Mouse (Mus musculus): ENCODE results near the gene Rpl13a.
A peak's percentile ranks its signal among the peaks of the same experiment; 100 is the strongest.

Rpl13a gene

DNA sequence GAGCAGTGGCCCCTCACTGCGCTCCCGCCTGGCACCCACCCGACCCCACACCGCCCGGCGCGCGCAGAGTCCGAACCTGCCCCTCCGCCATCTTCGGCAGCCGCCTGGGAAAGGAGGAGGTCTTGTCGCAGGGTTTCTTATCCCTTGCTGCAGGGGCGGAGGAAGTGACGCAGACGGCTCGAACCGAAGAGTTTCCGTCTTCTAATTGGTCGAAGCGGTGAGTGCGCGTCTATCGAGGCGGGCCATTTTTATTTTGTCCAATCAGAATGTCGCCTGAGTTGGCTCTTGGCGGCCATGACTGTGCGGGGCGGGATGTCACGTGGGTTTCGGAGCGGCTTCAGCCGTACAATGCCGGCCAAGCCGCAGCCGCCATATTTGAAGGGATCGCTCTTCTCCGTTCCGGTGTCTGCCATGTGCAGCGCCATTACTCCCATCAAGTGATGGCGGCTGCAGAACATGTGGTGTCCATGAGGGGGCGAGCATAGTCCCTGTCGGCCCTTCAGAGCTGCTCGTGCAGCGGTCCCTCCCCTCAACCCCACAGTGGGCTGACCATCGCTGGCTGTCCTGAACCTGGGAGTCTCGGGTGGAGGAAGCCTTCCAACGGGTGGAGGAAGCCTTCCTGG, at the start of gene Rpl13a:
Gene Rpl13a (minus strand): TSS at position 138 of the 623 bp plus-strand sequence.
- peak; percentile 100 for DNase-seq (ENCODE audit: low read depth, low spot score)

DNA sequence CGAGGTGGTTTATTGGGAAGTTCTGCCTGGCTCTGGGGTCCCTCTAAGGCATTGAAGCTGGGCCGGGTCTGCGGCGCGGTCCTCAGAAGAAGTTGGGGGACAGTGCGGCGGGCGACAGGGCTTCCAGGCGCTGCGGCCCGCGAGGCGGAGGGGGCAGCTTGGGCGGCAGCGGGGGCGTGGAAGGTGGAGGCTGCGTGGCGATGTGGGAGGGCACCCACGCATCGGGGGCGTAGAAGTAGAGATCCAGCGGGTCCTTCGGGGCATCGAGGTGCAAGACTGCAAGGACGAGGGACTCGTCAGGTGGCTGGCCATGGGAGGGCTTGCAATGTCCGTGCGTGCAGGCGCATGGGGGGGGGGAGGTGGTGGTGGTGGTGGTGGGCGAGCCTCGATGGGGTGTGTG, 47.8 kb upstream of the Rpl13a start:
- DNase-seq (ENCODE audit: low read depth, low spot score): no peak

DNA sequence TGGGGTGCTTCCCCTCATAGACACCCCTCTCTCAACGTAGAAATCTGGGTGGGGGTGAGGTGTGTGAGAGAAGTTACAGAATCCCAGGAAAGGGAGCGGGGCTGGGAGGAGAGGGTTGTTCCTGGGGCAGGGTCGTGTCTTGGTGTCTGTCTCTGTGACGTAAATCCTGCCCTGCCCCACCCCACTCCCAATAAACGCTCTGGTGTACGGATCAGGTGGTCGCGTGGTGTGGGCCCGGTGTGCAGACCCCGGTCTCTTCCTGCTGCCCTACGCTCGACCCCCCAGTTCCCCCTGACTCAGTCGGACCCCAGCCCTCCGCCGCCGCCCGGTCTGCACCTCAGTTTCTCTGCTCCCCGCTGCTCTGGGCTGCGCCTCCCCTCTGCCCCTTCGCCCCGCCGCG, 47.4 kb upstream of the Rpl13a start:
- DNase-seq (ENCODE audit: low read depth, low spot score): no peak

- DNase-seq (ENCODE audit: low read depth, low spot score): no peak
These were observed 46.8 kb upstream of the Rpl13a start for GRCm38 (mm10) chr7:45175398-45175797.

GRCm38 (mm10) chr7:45174567-45175280, 46.2 kb upstream of the Rpl13a start:
- DNase-seq (ENCODE audit: low read depth, low spot score): no peak

DNA sequence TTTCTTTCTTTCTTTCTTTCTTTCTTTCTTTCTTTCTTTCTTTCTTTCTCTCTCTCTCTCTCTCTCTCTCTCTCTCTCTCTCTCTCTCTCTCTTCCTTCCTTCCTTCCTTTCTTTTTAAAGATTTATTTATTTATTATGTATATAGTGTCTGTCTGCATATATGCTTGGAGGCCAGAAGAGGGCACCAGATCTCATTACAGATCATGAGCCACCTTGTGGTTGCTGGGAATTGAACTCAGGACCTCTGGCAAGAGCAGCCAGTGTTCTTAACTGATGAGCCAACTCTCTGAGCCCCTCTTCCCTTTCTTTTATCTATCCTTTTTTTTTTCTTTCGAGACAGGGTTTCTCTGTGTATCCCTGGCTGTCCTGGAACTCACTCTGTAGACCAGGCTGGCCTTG, 45.2 kb upstream of the Rpl13a start:
- peak; percentile 66 for DNase-seq (ENCODE audit: low read depth, low spot score)

- DNase-seq (ENCODE audit: low read depth, low spot score): peak; percentile 50
These were observed 44.4 kb upstream of the Rpl13a start for GRCm38 (mm10) chr7:45172974-45173373.

GRCm38 (mm10) chr7:45169495-45169894, 40.9 kb upstream of the Rpl13a start:
- peak; percentile 22 for DNase-seq (ENCODE audit: low read depth, low spot score)

GRCm38 (mm10) chr7:45168656-45169055, 40.1 kb upstream of the Rpl13a start:
- no peak for DNase-seq (ENCODE audit: low read depth, low spot score)

GRCm38 (mm10) chr7:45167761-45168445, 39.3 kb upstream of the Rpl13a start:
- DNase-seq (ENCODE audit: low read depth, low spot score): no peak

DNA sequence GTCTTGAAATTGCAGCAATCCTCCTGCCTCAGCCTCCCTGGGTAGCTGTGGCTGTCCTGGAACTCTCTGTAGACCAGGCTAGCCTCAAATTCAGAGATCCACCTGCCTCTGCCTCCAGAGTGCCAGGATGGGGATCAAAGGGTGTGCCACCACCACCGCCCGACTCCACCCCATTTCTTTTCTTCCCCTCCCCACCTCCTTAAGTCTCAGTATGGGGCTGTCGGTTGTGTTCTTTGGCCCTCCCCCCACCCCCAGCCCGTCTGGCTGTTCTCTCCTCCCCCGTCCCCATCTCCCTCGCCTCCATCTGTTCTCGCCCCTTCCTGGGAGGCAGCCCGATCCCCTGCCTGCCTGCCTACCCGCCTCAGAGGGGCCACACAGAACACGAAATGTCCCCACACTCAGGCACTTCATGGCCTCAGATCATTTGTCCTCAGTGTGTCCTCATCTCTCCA, 38.4 kb upstream of the Rpl13a start:
- DNase-seq (ENCODE audit: low read depth, low spot score): no peak

DNA sequence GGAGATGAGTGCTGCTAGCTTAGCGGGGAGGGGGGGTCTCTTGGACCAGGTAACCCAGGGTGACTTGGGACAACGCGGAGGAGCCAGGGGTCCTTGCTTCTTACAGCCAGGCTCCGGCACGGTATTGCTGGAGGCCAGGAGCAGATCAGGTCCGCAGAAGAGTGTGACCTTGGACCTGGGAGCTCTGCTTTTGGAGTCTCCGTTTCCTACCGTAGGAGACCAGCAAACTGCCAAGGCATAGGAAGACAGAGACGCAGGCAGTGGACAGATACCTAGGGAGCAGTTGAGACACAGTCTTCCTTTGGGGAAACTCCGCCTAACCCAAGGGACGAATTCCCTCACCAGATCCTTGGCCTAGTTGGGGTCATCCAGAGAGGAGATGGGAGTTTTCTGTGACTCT, 37.1 kb upstream of the Rpl13a start:
- DNase-seq (ENCODE audit: low read depth, low spot score): no peak

GRCm38 (mm10) chr7:45164833-45165232, 36.3 kb upstream of the Rpl13a start:
- DNase-seq (ENCODE audit: low read depth, low spot score): no peak

GRCm38 (mm10) chr7:45163735-45164490, 35.4 kb upstream of the Rpl13a start, which contains the start of gene Slc17a7:
Gene Slc17a7, plus strand, starts transcription at chr7:45163949.
- peak; percentile 64 for DNase-seq (ENCODE audit: low read depth, low spot score)

- no peak for DNase-seq (ENCODE audit: low read depth, low spot score)
These were observed 34.5 kb upstream of the Rpl13a start for GRCm38 (mm10) chr7:45162996-45163615.

- DNase-seq (ENCODE audit: low read depth, low spot score): no peak
These were observed 34.0 kb upstream of the Rpl13a start for GRCm38 (mm10) chr7:45162551-45162950.

- peak; percentile 88 for DNase-seq (ENCODE audit: low read depth, low spot score)
These were observed 33.3 kb upstream of the Rpl13a start for GRCm38 (mm10) chr7:45161612-45162473.

- DNase-seq (ENCODE audit: low read depth, low spot score): no peak
These were observed 32.3 kb upstream of the Rpl13a start for GRCm38 (mm10) chr7:45160866-45161265.

- DNase-seq (ENCODE audit: low read depth, low spot score): no peak
These were observed 31.8 kb upstream of the Rpl13a start for GRCm38 (mm10) chr7:45160316-45160800.

DNA sequence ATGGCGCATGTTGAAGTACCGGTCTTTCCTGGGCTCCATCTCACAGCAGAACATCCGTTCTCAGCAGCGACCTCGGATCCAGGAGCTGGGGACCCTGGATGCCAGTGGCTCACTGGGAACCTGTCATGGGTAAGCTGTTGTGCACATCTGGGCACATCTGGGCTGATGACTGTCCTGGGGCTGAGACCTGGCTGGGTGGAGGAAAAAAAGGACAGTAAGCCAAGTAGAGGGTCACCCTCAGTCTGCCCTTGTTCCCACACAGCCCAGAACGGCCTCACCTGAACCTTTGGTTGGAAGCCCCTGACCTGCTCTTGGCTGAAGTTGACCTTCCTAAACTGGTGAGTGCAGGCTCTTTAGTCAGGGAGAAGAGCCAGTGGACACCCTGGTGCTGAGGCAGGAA, 30.4 kb upstream of the Rpl13a start:
- DNase-seq (ENCODE audit: low read depth, low spot score): no peak

Data from CD4-positive helper T cell, adult 2 months (primary cell).